Mouse (Mus musculus): ENCODE measurements around the gene Klk1b11. TPM values are rescaled to one million over a fixed set of nuclear protein-coding genes. Genes with fewer than 3 reads are reported as not detected.

Gene Klk1b11
- polyA plus RNA-seq, 1 experiment from 2014 or later, result not detected

Other genes starting within 250 kb of the Klk1b11 start
- 0.22 and 0.32 TPM in 2 replicates for gene Klk12, start 227.0 kb upstream of the Klk1b11 start, polyA plus RNA-seq (2015; fragmentation: Nextera tagmentation; extraction: Ambion mirVana)
- 20.2 and 22.0 TPM in 2 replicates for gene Klk11, start 221.3 kb upstream of the Klk1b11 start, polyA plus RNA-seq (2015; fragmentation: Nextera tagmentation; extraction: Ambion mirVana)
- gene Klk10, start 214.8 kb upstream of the Klk1b11 start, polyA plus RNA-seq (2015; fragmentation: Nextera tagmentation; extraction: Ambion mirVana), result 38.4 and 45.0 TPM in 2 replicates
- gene Klk9, start 204.0 kb upstream of the Klk1b11 start, polyA plus RNA-seq (2015; fragmentation: Nextera tagmentation; extraction: Ambion mirVana), result 1.5 TPM in 2 replicates
- gene Klk8, start 198.3 kb upstream of the Klk1b11 start, polyA plus RNA-seq (2015; fragmentation: Nextera tagmentation; extraction: Ambion mirVana), result 60.6 and 64.4 TPM in 2 replicates
- gene Klk7, start 184.6 kb upstream of the Klk1b11 start, polyA plus RNA-seq (2015; fragmentation: Nextera tagmentation; extraction: Ambion mirVana), result 6.7 and 13.4 TPM in 2 replicates
- 0.13 and 0.25 TPM in 2 replicates for gene Klk6, start 171.4 kb upstream of the Klk1b11 start, polyA plus RNA-seq (2015; fragmentation: Nextera tagmentation; extraction: Ambion mirVana)
- 18.1 and 25.3 TPM in 2 replicates for gene Klk5, start 153.9 kb upstream of the Klk1b11 start, polyA plus RNA-seq (2015; fragmentation: Nextera tagmentation; extraction: Ambion mirVana)
- 0.14 TPM in 1 of 2 replicates, not detected in the other for gene Klk4, start 114.7 kb upstream of the Klk1b11 start, polyA plus RNA-seq (2015; fragmentation: Nextera tagmentation; extraction: Ambion mirVana)
- not detected in 2 replicates for gene Klk15, start 62.1 kb upstream of the Klk1b11 start, polyA plus RNA-seq (2015; fragmentation: Nextera tagmentation; extraction: Ambion mirVana)
- gene Klk1b8, start 45.2 kb upstream of the Klk1b11 start, polyA plus RNA-seq (2015; fragmentation: Nextera tagmentation; extraction: Ambion mirVana), result not detected in 2 replicates
- gene Klk1b1, start 29.1 kb upstream of the Klk1b11 start, polyA plus RNA-seq (2015; fragmentation: Nextera tagmentation; extraction: Ambion mirVana), result not detected in 2 replicates
- not detected in 2 replicates for gene Klk1b9, start 19.8 kb upstream of the Klk1b11 start, polyA plus RNA-seq (2015; fragmentation: Nextera tagmentation; extraction: Ambion mirVana)
- gene Klk1b26, start 16.3 kb downstream of the Klk1b11 start, polyA plus RNA-seq (2015; fragmentation: Nextera tagmentation; extraction: Ambion mirVana), result 0.31 and 3.5 TPM in 2 replicates
- not detected in 2 replicates for gene Klk1b27, start 56.4 kb downstream of the Klk1b11 start, polyA plus RNA-seq (2015; fragmentation: Nextera tagmentation; extraction: Ambion mirVana)
- not detected in 2 replicates for gene Klk1b21, start 106.5 kb downstream of the Klk1b11 start, polyA plus RNA-seq (2015; fragmentation: Nextera tagmentation; extraction: Ambion mirVana)
- not detected in 2 replicates for gene Klk1b22, start 116.8 kb downstream of the Klk1b11 start, polyA plus RNA-seq (2015; fragmentation: Nextera tagmentation; extraction: Ambion mirVana)
- not detected in 2 replicates for gene Klk1b16, start 140.9 kb downstream of the Klk1b11 start, polyA plus RNA-seq (2015; fragmentation: Nextera tagmentation; extraction: Ambion mirVana)
- gene Klk1b24, start 192.4 kb downstream of the Klk1b11 start, polyA plus RNA-seq (2015; fragmentation: Nextera tagmentation; extraction: Ambion mirVana), result not detected in 2 replicates
- gene Klk1b3, start 202.3 kb downstream of the Klk1b11 start, polyA plus RNA-seq (2015; fragmentation: Nextera tagmentation; extraction: Ambion mirVana), result not detected in 2 replicates
- not detected in 2 replicates for gene Klk1b4, start 211.6 kb downstream of the Klk1b11 start, polyA plus RNA-seq (2015; fragmentation: Nextera tagmentation; extraction: Ambion mirVana)
- not detected in 2 replicates for gene Klk1b5, start 220.1 kb downstream of the Klk1b11 start, polyA plus RNA-seq (2015; fragmentation: Nextera tagmentation; extraction: Ambion mirVana)
- gene Klk1, start 229.5 kb downstream of the Klk1b11 start, polyA plus RNA-seq (2015; fragmentation: Nextera tagmentation; extraction: Ambion mirVana), result 0.20 TPM in 1 of 2 replicates, not detected in the other
- gene Gm36864, start 240.3 kb downstream of the Klk1b11 start, polyA plus RNA-seq (2015; fragmentation: Nextera tagmentation; extraction: Ambion mirVana), result not detected in 2 replicates